9 mouse cellular contexts compared by ENCODE assay signal in genomic region chr8:115466553-115466952, GRCm38 (mm10).
DNase-seq lines count a peak whose midpoint lies in the region; ATAC-seq and TF ChIP-seq lines count a peak whose summit lies in the region.
"Had no signal": no experiment of that assay in that cellular context is flagged by ENCODE, and none has a peak within 500 bp of the region (broad histone marks: within the 10 kb centered on the region; RNA-seq: fewer than 3 reads in every experiment).

No protein-coding gene starts in this region.

- H3K9ac ChIP-seq in embryonic facial prominence, embryonic 14.5 days (ENCODE audit: low read depth, low read length), result no peak overlapping the region
- no peak overlapping the region for H3K9ac ChIP-seq in limb, embryonic 12.5 days (replicated peaks)

- no peak overlapping the region for H3K4me3 ChIP-seq in embryonic facial prominence, embryonic 14.5 days (ENCODE audit: low read depth, low read length)
- no peak overlapping the region for H3K4me3 ChIP-seq in embryonic facial prominence, embryonic 10.5 days
- H3K4me3 ChIP-seq in limb, embryonic 12.5 days (replicated peaks), result no peak overlapping the region
- no peak overlapping the region for H3K4me3 ChIP-seq in limb, embryonic 10.5 days
- no peak overlapping the region for H3K4me3 ChIP-seq in thymus, adult 2 months (ENCODE audit: control insufficient read depth, insufficient read depth, low read length)
- H3K4me3 ChIP-seq: megakaryocyte, embryonic 14.5 days had no signal

- 36% methylated on average over 9 of the region's 9 CpGs for WGBS in embryonic facial prominence, embryonic 14.5 days
- 48% methylated on average over 9 of the region's 9 CpGs for WGBS in embryonic facial prominence, embryonic 10.5 days
- 24% methylated on average over 9 of the region's 9 CpGs for WGBS in limb, embryonic 12.5 days
- WGBS in limb, embryonic 10.5 days, result 42% methylated on average over 9 of the region's 9 CpGs
- 66% methylated on average over 9 of the region's 9 CpGs for WGBS in thymus, adult 2 months

- H3K27me3 ChIP-seq in embryonic facial prominence, embryonic 14.5 days (replicated peaks; ENCODE audit: control insufficient read depth, insufficient read depth, low read length), result no peaks in the 10 kb centered on the region
- no peaks in the 10 kb centered on the region; the same call in none of the 2 replicates for H3K27me3 ChIP-seq in embryonic facial prominence, embryonic 10.5 days (replicated peaks; ENCODE audit: low read depth, poor library complexity, severe bottlenecking)
- peaks cover 11% of the 10 kb centered on the region; the same call in 1 of the 2 replicates for H3K27me3 ChIP-seq in limb, embryonic 12.5 days
- peaks cover 13% of the 10 kb centered on the region for H3K27me3 ChIP-seq in limb, embryonic 10.5 days (ENCODE audit: low read depth, poor library complexity, severe bottlenecking)
- H3K27me3 ChIP-seq in thymus, adult 2 months (ENCODE audit: control insufficient read depth, insufficient read depth, low read length), result no peaks in the 10 kb centered on the region
- H3K27me3 ChIP-seq: megakaryocyte, embryonic 14.5 days had no signal

- ATAC-seq in embryonic facial prominence, embryonic 14.5 days (ENCODE audit: low read depth), result no peak
- no peak for ATAC-seq in limb, embryonic 12.5 days (ENCODE audit: insufficient number of reproducible peaks, insufficient read depth, low FRiP score, low TSS enrichment, low read depth)
- ATAC-seq in erythroid progenitor cell, adult 5-6 weeks (replicated peaks; ENCODE audit: low FRiP score, poor library complexity, severe bottlenecking), result no peak

- H3K4me1 ChIP-seq in embryonic facial prominence, embryonic 14.5 days (ENCODE audit: control insufficient read depth, insufficient read depth, low read length), result peaks cover 4% of the 10 kb centered on the region; the same call in 1 of the 2 replicates
- H3K4me1 ChIP-seq in embryonic facial prominence, embryonic 10.5 days, result peaks cover 12% of the 10 kb centered on the region
- peaks cover 31% of the 10 kb centered on the region for H3K4me1 ChIP-seq in limb, embryonic 12.5 days (replicated peaks)
- H3K4me1 ChIP-seq in limb, embryonic 10.5 days, result peaks cover 23% of the 10 kb centered on the region
- H3K4me1 ChIP-seq in thymus, adult 2 months (replicated peaks; ENCODE audit: control insufficient read depth, insufficient read depth, low read length), result no peaks in the 10 kb centered on the region
- H3K4me1 ChIP-seq: megakaryocyte, embryonic 14.5 days had no signal

- no peaks in the 10 kb centered on the region for H3K9me3 ChIP-seq in embryonic facial prominence, embryonic 14.5 days (ENCODE audit: control insufficient read depth, low read length)
- no peaks in the 10 kb centered on the region for H3K9me3 ChIP-seq in embryonic facial prominence, embryonic 10.5 days
- H3K9me3 ChIP-seq in limb, embryonic 12.5 days, result no peaks in the 10 kb centered on the region
- H3K9me3 ChIP-seq in limb, embryonic 10.5 days (replicated peaks), result no peaks in the 10 kb centered on the region

- no peaks in the 10 kb centered on the region for H3K36me3 ChIP-seq in embryonic facial prominence, embryonic 14.5 days (ENCODE audit: control insufficient read depth, insufficient read depth, low read length)
- H3K36me3 ChIP-seq in embryonic facial prominence, embryonic 10.5 days (replicated peaks), result no peaks in the 10 kb centered on the region
- no peaks in the 10 kb centered on the region for H3K36me3 ChIP-seq in limb, embryonic 12.5 days
- H3K36me3 ChIP-seq in limb, embryonic 10.5 days, result no peaks in the 10 kb centered on the region
- no peaks in the 10 kb centered on the region for H3K36me3 ChIP-seq in thymus, adult 2 months (ENCODE audit: control insufficient read depth, insufficient read depth, low read length)

- no peak overlapping the region for H3K27ac ChIP-seq in embryonic facial prominence, embryonic 14.5 days (replicated peaks; ENCODE audit: low read depth, low read length)
- H3K27ac ChIP-seq in embryonic facial prominence, embryonic 10.5 days (replicated peaks), result no peak overlapping the region
- H3K27ac ChIP-seq in limb, embryonic 12.5 days, result no peak overlapping the region
- H3K27ac ChIP-seq in limb, embryonic 10.5 days, result no peak overlapping the region
- no peak overlapping the region for H3K27ac ChIP-seq in thymus, adult 2 months (ENCODE audit: control insufficient read depth, insufficient read depth, low read length)

- no peak for TF ChIP-seq POLR2A in thymus, adult 2 months (IDR thresholded peaks at IDR 0.05; ENCODE audit: control insufficient read depth, extremely low read depth, insufficient read depth, low read length, poor library complexity)

- TF ChIP-seq CTCF in thymus, adult 2 months (IDR thresholded peaks at IDR 0.05; ENCODE audit: borderline replicate concordance, control insufficient read depth, extremely low read depth, insufficient read depth, low read length, poor library complexity), result no peak

- DNase-seq in embryonic facial prominence, embryonic 14.5 days (ENCODE audit: low spot score), result peak; percentile 67
- no peak for DNase-seq in embryonic facial prominence, embryonic 10.5 days (ENCODE audit: low spot score)
- no peak for DNase-seq in limb, embryonic 10.5 days (ENCODE audit: low spot score)
- peak; percentile 11 for DNase-seq in heart, postnatal 4 days
- peak; percentile 39 for DNase-seq in lung, postnatal 36 days
- no peak for DNase-seq in thymus, adult 2 months

- no peak overlapping the region for H3K4me2 ChIP-seq in embryonic facial prominence, embryonic 14.5 days (ENCODE audit: low read depth, low read length)
- H3K4me2 ChIP-seq in limb, embryonic 12.5 days, result peak overlapping the region; percentile 36

Comparison
In these comparisons a context has a peak if more than half of its experiments do, and no peak if none do; other contexts are left out.
1. DNase-seq: peak in embryonic facial prominence, embryonic 14.5 days (single experiment), heart, postnatal 4 days (single experiment) and lung, postnatal 36 days (single experiment); none in embryonic facial prominence, embryonic 10.5 days (single experiment), limb, embryonic 10.5 days (single experiment) and thymus, adult 2 months (single experiment).